Mouse (Mus musculus): Measurements from ENCODE around the gene Rbms3.

- no peak for TF ChIP-seq CTCF (IDR thresholded peaks at IDR 0.05; ENCODE audit: borderline replicate concordance, extremely low read depth, insufficient read depth, insufficient read length)
- no peak for TF ChIP-seq POLR2A (IDR thresholded peaks at IDR 0.05; ENCODE audit: borderline replicate concordance, extremely low read depth, insufficient read depth, insufficient read length, poor library complexity, severe bottlenecking)
Measured at GRCm38 (mm10) chr9:116928338-116928737, 701.4 kb downstream of the Rbms3 start.

Data from brain, embryonic 14.5 days (tissue).